Mouse (Mus musculus): ENCODE data around the gene Arpc2. TPM values are rescaled to one million over a fixed set of nuclear protein-coding genes. Genes with fewer than 3 reads are reported as not detected.

Gene Arpc2
- polyA plus RNA-seq, 1 experiment from 2014 or later = 375 TPM

DNA sequence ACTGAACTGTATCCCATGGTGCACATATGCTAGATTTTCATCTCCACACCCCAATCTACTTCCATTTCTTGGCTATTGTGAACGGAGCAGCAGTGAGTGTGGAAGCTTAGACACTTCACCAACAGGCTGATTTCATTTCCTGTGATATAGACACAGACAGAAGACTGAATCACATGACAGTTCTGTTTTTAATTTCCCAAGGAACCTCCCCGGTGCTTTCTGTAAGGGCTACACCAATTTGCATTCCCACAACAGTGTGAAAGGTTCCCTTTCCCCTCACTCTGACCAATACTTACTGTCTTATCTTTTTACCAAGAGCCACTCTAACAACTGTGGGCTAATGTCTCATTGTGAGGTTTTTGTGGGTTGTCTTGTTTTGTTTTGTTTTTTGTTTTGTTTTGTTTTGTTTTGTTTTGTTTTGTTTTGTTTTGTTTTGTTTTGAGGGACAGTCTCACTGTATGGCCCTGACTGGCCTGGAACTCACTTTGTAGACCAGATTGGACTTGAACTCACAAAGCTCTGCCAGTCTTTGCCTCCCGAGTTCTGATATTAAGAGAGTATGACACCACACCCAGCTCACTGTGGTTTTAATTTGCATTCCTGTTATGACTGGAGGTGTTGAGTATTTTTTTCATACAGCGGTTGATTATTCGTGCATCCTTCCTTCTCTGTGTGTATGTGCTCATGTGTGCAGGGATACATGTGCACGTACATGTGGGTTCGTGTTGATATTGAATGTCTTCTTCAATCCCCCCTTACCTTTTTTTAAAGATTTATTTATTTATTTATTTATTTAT lies 34.6 kb upstream of the Arpc2 start:
- no peak overlapping the region for H3K27ac ChIP-seq (ENCODE audit: low read depth, low read length)
- 73% methylated on average over 7 of the region's 7 CpGs for WGBS
- H3K4me3 ChIP-seq (ENCODE audit: low read depth, low read length) = no peak overlapping the region
- H3K36me3 ChIP-seq (ENCODE audit: control insufficient read depth, insufficient read depth, low read length) = no peaks in the 10 kb centered on the region
- H3K4me1 ChIP-seq (replicated peaks; ENCODE audit: control insufficient read depth, insufficient read depth, low read length) = peaks cover 7% of the 10 kb centered on the region; the same call in 1 of the 2 replicates
- H3K9me3 ChIP-seq (ENCODE audit: control insufficient read depth, low read length) = no peaks in the 10 kb centered on the region
- no peaks in the 10 kb centered on the region for H3K27me3 ChIP-seq (replicated peaks; ENCODE audit: control insufficient read depth, insufficient read depth, low read length)
- DNase-seq (ENCODE audit: low spot score) = no peak
- no peak overlapping the region for H3K4me2 ChIP-seq
- no peak for ATAC-seq (replicated peaks; ENCODE audit: low FRiP score)
- no peak overlapping the region for H3K9ac ChIP-seq (ENCODE audit: low read depth, low read length)

- ATAC-seq (replicated peaks; ENCODE audit: low FRiP score) = no peak
- H3K27ac ChIP-seq (ENCODE audit: low read depth, low read length) = no peak overlapping the region
- 58% methylated on average over 5 of the region's 5 CpGs for WGBS
- no peak for DNase-seq (ENCODE audit: low spot score)
- H3K4me3 ChIP-seq (ENCODE audit: low read depth, low read length) = no peak overlapping the region
- no peaks in the 10 kb centered on the region for H3K9me3 ChIP-seq (ENCODE audit: control insufficient read depth, low read length)
- H3K4me1 ChIP-seq (replicated peaks; ENCODE audit: control insufficient read depth, insufficient read depth, low read length) = peaks cover 3% of the 10 kb centered on the region; the same call in 1 of the 2 replicates
- no peak overlapping the region for H3K4me2 ChIP-seq
- H3K9ac ChIP-seq (ENCODE audit: low read depth, low read length) = no peak overlapping the region
- no peaks in the 10 kb centered on the region for H3K27me3 ChIP-seq (replicated peaks; ENCODE audit: control insufficient read depth, insufficient read depth, low read length)
- no peaks in the 10 kb centered on the region for H3K36me3 ChIP-seq (ENCODE audit: control insufficient read depth, insufficient read depth, low read length)
Observed at GRCm38 (mm10) chr1:74203457-74203856, 32.4 kb upstream of the Arpc2 start.

DNA sequence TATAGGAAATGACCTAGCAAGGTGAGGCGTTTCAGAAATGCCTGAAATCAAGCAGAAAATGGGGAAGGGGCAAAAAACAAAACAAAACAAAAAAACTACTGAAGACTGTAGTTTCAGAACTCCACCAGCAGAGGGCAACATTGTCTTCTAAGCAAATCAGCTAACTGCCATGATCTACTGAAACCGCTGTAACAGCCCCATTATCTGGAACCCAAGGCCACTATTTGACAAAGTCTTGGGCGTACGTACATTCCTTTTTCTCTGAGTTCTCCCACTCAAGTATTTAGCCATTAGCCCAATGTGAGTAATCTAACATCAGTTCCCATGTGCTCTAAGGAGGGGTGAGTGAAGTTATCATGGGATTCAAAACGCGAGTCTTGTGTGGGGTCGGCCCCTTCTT lies 30.0 kb upstream of the Arpc2 start:
- no peak overlapping the region for H3K9ac ChIP-seq (ENCODE audit: low read depth, low read length)
- DNase-seq (ENCODE audit: low spot score) = no peak
- no peaks in the 10 kb centered on the region for H3K9me3 ChIP-seq (ENCODE audit: control insufficient read depth, low read length)
- no peak for ATAC-seq (replicated peaks; ENCODE audit: low FRiP score)
- H3K4me2 ChIP-seq = peak overlapping the region; percentile 26; the same call in 1 of the 2 replicates
- no peaks in the 10 kb centered on the region for H3K36me3 ChIP-seq (ENCODE audit: control insufficient read depth, insufficient read depth, low read length)
- no peaks in the 10 kb centered on the region for H3K27me3 ChIP-seq (replicated peaks; ENCODE audit: control insufficient read depth, insufficient read depth, low read length)
- no peak overlapping the region for H3K4me3 ChIP-seq (ENCODE audit: low read depth, low read length)
- 54% methylated on average over 7 of the region's 7 CpGs for WGBS
- no peak overlapping the region for H3K27ac ChIP-seq (ENCODE audit: low read depth, low read length)
- H3K4me1 ChIP-seq (replicated peaks; ENCODE audit: control insufficient read depth, insufficient read depth, low read length) = peaks cover 3% of the 10 kb centered on the region; the same call in 1 of the 2 replicates

GRCm38 (mm10) chr1:74206642-74207041 lies 29.2 kb upstream of the Arpc2 start:
- Histone ChIP-seq H3K4me1 (replicated peaks; ENCODE audit: control insufficient read depth, insufficient read depth, low read length) (no peaks in the 10 kb centered on the region), H3K27ac (ENCODE audit: low read depth, low read length) (no peak overlapping the region), H3K4me3 (ENCODE audit: low read depth, low read length) (no peak overlapping the region), H3K36me3 (ENCODE audit: control insufficient read depth, insufficient read depth, low read length) (no peaks in the 10 kb centered on the region), H3K27me3 (replicated peaks; ENCODE audit: control insufficient read depth, insufficient read depth, low read length) (no peaks in the 10 kb centered on the region), H3K9ac (ENCODE audit: low read depth, low read length) (no peak overlapping the region), H3K9me3 (ENCODE audit: control insufficient read depth, low read length) (no peaks in the 10 kb centered on the region), H3K4me2 (no peak overlapping the region; the same call in 1 of the 2 replicates)
- ATAC-seq (replicated peaks; ENCODE audit: low FRiP score) (no peak), DNase-seq (ENCODE audit: low spot score) (no peak)
- WGBS = 58% methylated on average over 8 of the region's 8 CpGs

- Histone ChIP-seq H3K4me3 (ENCODE audit: low read depth, low read length) (no peak overlapping the region), H3K27me3 (replicated peaks; ENCODE audit: control insufficient read depth, insufficient read depth, low read length) (no peaks in the 10 kb centered on the region), H3K4me2 (no peak overlapping the region), H3K36me3 (ENCODE audit: control insufficient read depth, insufficient read depth, low read length) (no peaks in the 10 kb centered on the region), H3K9me3 (ENCODE audit: control insufficient read depth, low read length) (no peaks in the 10 kb centered on the region), H3K9ac (ENCODE audit: low read depth, low read length) (no peak overlapping the region), H3K4me1 (replicated peaks; ENCODE audit: control insufficient read depth, insufficient read depth, low read length) (no peaks in the 10 kb centered on the region), H3K27ac (ENCODE audit: low read depth, low read length) (no peak overlapping the region)
- WGBS = 76% methylated on average over 9 of the region's 9 CpGs
- DNase-seq (ENCODE audit: low spot score) = no peak
- ATAC-seq (replicated peaks; ENCODE audit: low FRiP score) = no peak
Observed at GRCm38 (mm10) chr1:74207906-74208305, 28.0 kb upstream of the Arpc2 start.

DNA sequence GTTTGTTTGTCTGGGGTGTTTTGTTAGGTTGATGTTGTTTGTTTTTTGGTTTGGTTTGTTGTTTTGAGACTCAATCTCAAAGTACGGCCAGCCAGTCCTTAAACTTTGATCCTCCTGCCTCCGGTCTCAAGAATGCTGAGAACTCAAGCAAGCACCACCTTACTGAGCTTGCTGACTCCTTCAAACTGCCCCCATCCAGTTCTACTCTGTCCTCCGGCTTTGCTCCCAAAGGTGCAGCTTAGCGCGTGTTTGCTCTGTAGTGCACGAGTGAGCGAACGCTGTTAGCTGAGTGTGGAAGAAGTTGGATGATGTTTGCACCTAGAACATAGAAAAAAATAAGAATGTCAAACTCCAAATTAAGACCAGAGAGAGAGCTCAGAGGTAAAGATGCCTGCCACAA lies 26.9 kb upstream of the Arpc2 start:
- Histone ChIP-seq H3K4me1 (replicated peaks; ENCODE audit: control insufficient read depth, insufficient read depth, low read length) (no peaks in the 10 kb centered on the region), H3K4me3 (ENCODE audit: low read depth, low read length) (no peak overlapping the region), H3K9me3 (ENCODE audit: control insufficient read depth, low read length) (no peaks in the 10 kb centered on the region), H3K27me3 (replicated peaks; ENCODE audit: control insufficient read depth, insufficient read depth, low read length) (no peaks in the 10 kb centered on the region), H3K4me2 (no peak overlapping the region), H3K36me3 (ENCODE audit: control insufficient read depth, insufficient read depth, low read length) (no peaks in the 10 kb centered on the region), H3K27ac (ENCODE audit: low read depth, low read length) (no peak overlapping the region), H3K9ac (ENCODE audit: low read depth, low read length) (no peak overlapping the region)
- 89% methylated on average over 8 of the region's 8 CpGs for WGBS
- ATAC-seq (replicated peaks; ENCODE audit: low FRiP score) (no peak), DNase-seq (ENCODE audit: low spot score) (no peak)

GRCm38 (mm10) chr1:74219922-74220321 lies 16.0 kb upstream of the Arpc2 start:
- DNase-seq (ENCODE audit: low spot score) (no peak), ATAC-seq (replicated peaks; ENCODE audit: low FRiP score) (no peak)
- WGBS = 88% methylated on average over 7 of the region's 7 CpGs

DNA sequence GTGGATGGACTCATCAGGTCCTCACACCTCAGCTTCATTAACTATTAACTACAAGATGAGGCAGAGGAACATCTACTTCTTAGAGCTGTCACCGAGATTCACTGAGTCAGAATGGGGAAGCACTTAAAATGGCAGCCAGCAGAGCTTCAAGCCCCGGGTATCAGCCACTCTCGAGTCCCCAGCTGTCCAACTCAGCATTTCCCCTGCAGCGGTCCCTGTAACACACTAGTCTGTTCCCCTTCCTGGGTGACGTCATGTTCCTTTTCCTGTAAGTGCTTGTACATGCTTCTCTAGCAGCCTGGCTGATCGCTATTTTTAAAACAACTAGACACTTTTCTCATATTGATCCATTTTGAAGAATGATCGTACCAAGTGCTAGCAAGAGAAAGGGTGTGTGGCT lies 8.6 kb upstream of the Arpc2 start:
- Histone ChIP-seq H3K4me2 (no peak overlapping the region), H3K9ac (ENCODE audit: low read depth, low read length) (no peak overlapping the region), H3K4me1 (replicated peaks; ENCODE audit: control insufficient read depth, insufficient read depth, low read length) (peaks cover 7% of the 10 kb centered on the region), H3K9me3 (ENCODE audit: control insufficient read depth, low read length) (no peaks in the 10 kb centered on the region), H3K4me3 (ENCODE audit: low read depth, low read length) (no peak overlapping the region), H3K27ac (ENCODE audit: low read depth, low read length) (no peak overlapping the region), H3K27me3 (replicated peaks; ENCODE audit: control insufficient read depth, insufficient read depth, low read length) (no peaks in the 10 kb centered on the region), H3K36me3 (ENCODE audit: control insufficient read depth, insufficient read depth, low read length) (no peaks in the 10 kb centered on the region)
- DNase-seq (ENCODE audit: low spot score) (peak; percentile 32), ATAC-seq (replicated peaks; ENCODE audit: low FRiP score) (no peak)
- 48% methylated on average over 7 of the region's 7 CpGs for WGBS

More at GRCm38 (mm10) chr1:74219922-74220321, 16.0 kb upstream of the Arpc2 start:
- H3K27me3 ChIP-seq (replicated peaks; ENCODE audit: control insufficient read depth, insufficient read depth, low read length) = no peaks in the 10 kb centered on the region
- H3K27ac ChIP-seq (ENCODE audit: low read depth, low read length) = no peak overlapping the region
- H3K9me3 ChIP-seq (ENCODE audit: control insufficient read depth, low read length) = no peaks in the 10 kb centered on the region
- H3K4me1 ChIP-seq (replicated peaks; ENCODE audit: control insufficient read depth, insufficient read depth, low read length) = no peaks in the 10 kb centered on the region
- no peak overlapping the region for H3K4me3 ChIP-seq (ENCODE audit: low read depth, low read length)
- no peak overlapping the region for H3K9ac ChIP-seq (ENCODE audit: low read depth, low read length)
- no peaks in the 10 kb centered on the region for H3K36me3 ChIP-seq (ENCODE audit: control insufficient read depth, insufficient read depth, low read length)
- no peak overlapping the region for H3K4me2 ChIP-seq

DNA sequence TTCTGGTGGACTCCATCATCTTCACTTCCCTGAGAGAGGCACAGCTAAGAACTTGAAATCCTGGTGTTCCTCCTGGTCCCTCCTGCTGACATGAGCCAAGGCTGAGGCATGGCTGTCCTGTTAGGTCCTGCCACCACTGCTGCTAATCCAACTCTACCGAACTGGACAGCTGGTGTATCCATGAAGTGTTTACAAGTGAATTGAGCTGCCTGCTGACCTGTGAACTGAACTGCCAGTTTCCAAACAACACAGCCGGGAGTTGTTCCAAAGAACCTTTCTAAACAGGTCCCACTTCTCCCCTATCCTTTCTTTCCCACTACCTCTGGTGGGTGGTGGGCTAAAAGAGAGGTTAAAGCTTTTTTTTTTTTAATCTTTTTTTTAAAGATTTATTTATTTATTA lies 5.9 kb upstream of the Arpc2 start:
- Histone ChIP-seq H3K36me3 (ENCODE audit: control insufficient read depth, insufficient read depth, low read length) (no peaks in the 10 kb centered on the region), H3K27ac (ENCODE audit: low read depth, low read length) (no peak overlapping the region), H3K4me2 (no peak overlapping the region), H3K4me3 (ENCODE audit: low read depth, low read length) (no peak overlapping the region), H3K4me1 (replicated peaks; ENCODE audit: control insufficient read depth, insufficient read depth, low read length) (peaks cover 7% of the 10 kb centered on the region), H3K9ac (ENCODE audit: low read depth, low read length) (no peak overlapping the region), H3K9me3 (ENCODE audit: control insufficient read depth, low read length) (no peaks in the 10 kb centered on the region), H3K27me3 (replicated peaks; ENCODE audit: control insufficient read depth, insufficient read depth, low read length) (no peaks in the 10 kb centered on the region)
- ATAC-seq (replicated peaks; ENCODE audit: low FRiP score) = no peak
- DNase-seq (ENCODE audit: low spot score) = no peak
- WGBS = 63% methylated on average over 2 of the region's 2 CpGs
